In genomic region chr2:31996060-31996459, GRCm38 (mm10) we compare ENCODE assay signal across 16 mouse cellular contexts. TPM values are rescaled to one million over a fixed set of nuclear protein-coding genes. Genes with fewer than 3 reads are reported as not detected.
DNase-seq lines count a peak whose midpoint lies in the region; ATAC-seq lines count a peak whose summit lies in the region.
"Had no signal": no experiment of that assay in that cellular context is flagged by ENCODE, and none has a peak within 500 bp of the region (broad histone marks: within the 10 kb centered on the region; RNA-seq: fewer than 3 reads in every experiment).

No protein-coding gene starts in this region.

- WGBS in kidney, embryonic 14.5 days: 94% methylated on average over 13 of the region's 13 CpGs
- 96% methylated on average over 13 of the region's 13 CpGs for WGBS in forebrain, embryonic 10.5 days

- no peaks in the 10 kb centered on the region for H3K27me3 ChIP-seq in kidney, embryonic 14.5 days (ENCODE audit: control insufficient read depth, insufficient read depth, low read length)
- no peaks in the 10 kb centered on the region for H3K27me3 ChIP-seq in forebrain, embryonic 10.5 days (ENCODE audit: poor library complexity, severe bottlenecking)
- H3K27me3 ChIP-seq: embryonic facial prominence, embryonic 13.5 days; hindbrain, embryonic 13.5 days had no signal

- H3K9me3 ChIP-seq in kidney, embryonic 14.5 days (ENCODE audit: control insufficient read depth, low read length): no peaks in the 10 kb centered on the region
- no peaks in the 10 kb centered on the region for H3K9me3 ChIP-seq in forebrain, embryonic 10.5 days
- H3K9me3 ChIP-seq: embryonic facial prominence, embryonic 13.5 days; hindbrain, embryonic 13.5 days had no signal

- no peak overlapping the region for H3K27ac ChIP-seq in kidney, embryonic 14.5 days (ENCODE audit: low read depth, low read length)
- no peak overlapping the region for H3K27ac ChIP-seq in forebrain, embryonic 10.5 days
- H3K27ac ChIP-seq: embryonic facial prominence, embryonic 13.5 days; hindbrain, embryonic 13.5 days had no signal

- no peaks in the 10 kb centered on the region for H3K4me1 ChIP-seq in kidney, embryonic 14.5 days (ENCODE audit: control insufficient read depth, insufficient read depth, low read length)
- H3K4me1 ChIP-seq in forebrain, embryonic 10.5 days: no peaks in the 10 kb centered on the region
- H3K4me1 ChIP-seq: embryonic facial prominence, embryonic 13.5 days; hindbrain, embryonic 13.5 days had no signal

- H3K36me3 ChIP-seq in kidney, embryonic 14.5 days (ENCODE audit: control insufficient read depth, insufficient read depth, low read length): peaks cover 92% of the 10 kb centered on the region
- peaks cover 99% of the 10 kb centered on the region for H3K36me3 ChIP-seq in forebrain, embryonic 10.5 days (replicated peaks)

- peak; percentile 75 to 79 for DNase-seq in frontal cortex, adult 2 months (ENCODE audit: extremely low spot score in 1 of 2, low spot score in 1 of 2)
- peak; percentile 73 to 84 for DNase-seq in layer of hippocampus, adult 18-20 months (ENCODE audit: low spot score in 2 of 2)
- peak; percentile 61 to 69 for DNase-seq in left cerebral cortex, adult 18-20 months (ENCODE audit: low spot score in 2 of 2)
- DNase-seq in right cerebral cortex, postnatal 10 days (ENCODE audit: low spot score in 2 of 2): peak; percentile 25 to 55
- DNase-seq in forebrain, embryonic 10.5 days (ENCODE audit: extremely low spot score, low spot score): no peak
- DNase-seq in urinary bladder, postnatal 25 days (ENCODE audit: low spot score): no peak
- DNase-seq: cerebellum, adult 11 months; gastrocnemius, postnatal 10 days; heart, postnatal 10 days; kidney, postnatal 10 days; liver, postnatal 0 days had no signal

- no peak overlapping the region for H3K9ac ChIP-seq in kidney, embryonic 14.5 days (ENCODE audit: low read depth, low read length)
- H3K9ac ChIP-seq: embryonic facial prominence, embryonic 13.5 days; hindbrain, embryonic 13.5 days; liver, postnatal 0 days had no signal

- no peak overlapping the region for H3K4me3 ChIP-seq in kidney, embryonic 14.5 days (ENCODE audit: low read length)
- H3K4me3 ChIP-seq in forebrain, embryonic 10.5 days: no peak overlapping the region
- H3K4me3 ChIP-seq: embryonic facial prominence, embryonic 13.5 days; hindbrain, embryonic 13.5 days had no signal

- no peak overlapping the region for H3K4me2 ChIP-seq in kidney, embryonic 14.5 days (replicated peaks; ENCODE audit: low read depth, low read length)
- H3K4me2 ChIP-seq: embryonic facial prominence, embryonic 13.5 days; hindbrain, embryonic 13.5 days had no signal

- ATAC-seq in kidney, embryonic 14.5 days (ENCODE audit: low FRiP score, low TSS enrichment): no peak
- ATAC-seq: intestine, embryonic 16.5 days; liver, postnatal 0 days; midbrain, embryonic 16.5 days had no signal

RNA-seq across cellular contexts. Expression of gene Nup214, which starts 21.8 kb away (rescaled TPM):
- polyA plus RNA-seq in frontal cortex, adult 2 months (2012; rRNA removed): 33.2 and 44.4 TPM in 2 replicates
- total RNA-seq in layer of hippocampus, adult 18-20 months (2021): 10 to 100 TPM; 54.3 to 59.0 TPM
- total RNA-seq in left cerebral cortex, adult 18-20 months (2021): 10 to 100 TPM; 54.4 to 56.3 TPM
- polyA plus RNA-seq in kidney, embryonic 14.5 days (2014; fragmentation: Nextera tagmentation; extraction: Ambion mirVana): 79.4 and 97.4 TPM in 2 replicates
- polyA plus RNA-seq in forebrain, embryonic 10.5 days (2016; fragmentation: Nextera tagmentation; extraction: Ambion mirVana): 110 and 111 TPM in 2 replicates

RNA-seq across cellular contexts. Expression of gene Aif1l, which starts 46.1 kb away (rescaled TPM):
- polyA plus RNA-seq in frontal cortex, adult 2 months (2012; rRNA removed): 8.7 and 9.2 TPM in 2 replicates
- 1 to 10 TPM; 8.0 to 9.2 TPM for total RNA-seq in layer of hippocampus, adult 18-20 months (2021)
- 1 to 10 TPM; 4.8 to 5.2 TPM for total RNA-seq in left cerebral cortex, adult 18-20 months (2021)
- 55.8 and 72.1 TPM in 2 replicates for polyA plus RNA-seq in kidney, embryonic 14.5 days (2014; fragmentation: Nextera tagmentation; extraction: Ambion mirVana)
- 84.7 and 85.6 TPM in 2 replicates for polyA plus RNA-seq in forebrain, embryonic 10.5 days (2016; fragmentation: Nextera tagmentation; extraction: Ambion mirVana)

Comparison
In these comparisons a context has a peak if more than half of its experiments do, and no peak if none do; other contexts are left out.
1. DNase-seq: peak in frontal cortex, adult 2 months (2 of 2), layer of hippocampus, adult 18-20 months (2 of 2), left cerebral cortex, adult 18-20 months (2 of 2) and right cerebral cortex, postnatal 10 days (2 of 2); none in forebrain, embryonic 10.5 days (single experiment) and urinary bladder, postnatal 25 days (single experiment).